Mouse (Mus musculus) gastrocnemius, adult 8-10 months (tissue): ENCODE measurements around the gene E430018J23Rik. TPM values are rescaled to one million over a fixed set of nuclear protein-coding genes. Genes with fewer than 3 reads are reported as not detected.
"Not testable (repeated sequence)": the region's sequence is repeated elsewhere in the genome, so short reads cannot be mapped to it uniquely, and the experiment has no call there.

ENCODE experiments used
- DNase-seq, 2 experiments: peaks; one replicate each; pipeline ENCODE4 v3.0.0; 2022; ENCODE audit warnings: low spot score in 2 of 2
- total RNA-seq, 4 experiments: library from RNA; stranded (reverse); gene quantifications; 2 replicates each; pipeline ENCODE4 v1.2.4; 2022

E430018J23Rik gene
- total RNA-seq, 4 experiments from 2014 or later, result 1.6 to 2.2 (median 1.7) TPM

- DNase-seq, result no peak
These were observed 51.1 kb downstream of the E430018J23Rik start for GRCm38 (mm10) chr7:127342332-127342731.

DNA sequence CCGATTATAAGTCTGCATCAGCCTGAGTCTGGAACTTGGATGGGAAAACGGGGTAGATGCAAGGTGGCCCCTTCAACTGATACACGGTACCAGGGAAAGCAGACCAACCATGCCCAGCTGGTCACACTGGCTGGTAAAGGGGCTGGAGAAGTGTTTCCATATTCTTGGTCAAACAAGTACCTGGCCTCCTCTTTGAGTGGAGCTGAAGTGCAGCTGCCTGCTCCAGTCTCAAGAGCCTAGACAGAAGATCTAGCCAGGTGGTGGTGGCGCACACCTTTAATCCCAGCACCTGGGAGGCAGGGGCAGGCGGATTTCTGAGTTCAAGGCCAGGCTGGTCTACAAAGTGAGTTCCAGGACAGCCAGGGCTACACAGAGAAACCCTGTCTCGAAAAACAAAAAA lies 51.6 kb downstream of the E430018J23Rik start:
- DNase-seq, result not testable (repeated sequence)

- no peak for DNase-seq
These were observed 52.1 kb downstream of the E430018J23Rik start for GRCm38 (mm10) chr7:127341356-127341755.

Other genes with a start within 250 kb of the E430018J23Rik start
- 10 to 100 TPM; 25.2 to 35.0 (median 32.7) TPM for gene Cd2bp2, start 197.6 kb downstream of the E430018J23Rik start, total RNA-seq
- 10 to 100 TPM; 29.1 to 34.3 (median 32.1) TPM for gene Tbc1d10b, start 185.2 kb downstream of the E430018J23Rik start, total RNA-seq
- gene Mylpf, start 184.7 kb downstream of the E430018J23Rik start, total RNA-seq, result over 10,000 TPM; 27,006 to 32,685 (median 27,393) TPM
- 1 to 10 TPM; 4.2 to 5.5 (median 4.8) TPM for gene Zfp553, start 160.6 kb downstream of the E430018J23Rik start, total RNA-seq
- 1 to 10 TPM; 1.0 to 2.8 (median 1.4) TPM for gene Sept1, start 160.5 kb downstream of the E430018J23Rik start, total RNA-seq
- gene Zfp771, start 149.4 kb downstream of the E430018J23Rik start, total RNA-seq, result 10 to 100 TPM; 13.7 to 21.0 (median 18.3) TPM
- gene Dctpp1, start 132.9 kb downstream of the E430018J23Rik start, total RNA-seq, result 10 to 100 TPM; 31.3 to 38.3 (median 33.9) TPM
- gene Sephs2, start 119.6 kb downstream of the E430018J23Rik start, total RNA-seq, result 10 to 100 TPM; 38.1 to 45.4 (median 41.6) TPM
- under 1 TPM; 0.07 to 0.25 (median 0.17) TPM for gene Itgal, start 97.4 kb downstream of the E430018J23Rik start, total RNA-seq
- 10 to 100 TPM; 39.1 to 55.1 (median 41.1) TPM for gene Zfp768, start 48.0 kb downstream of the E430018J23Rik start, total RNA-seq
- 1 to 10 TPM; 3.0 to 3.4 (median 3.1) TPM for gene Zfp747, start 17.6 kb downstream of the E430018J23Rik start, total RNA-seq
- 1 to 10 TPM; 1.5 to 2.5 (median 2.1) TPM for gene 9130019O22Rik, start 6.5 kb downstream of the E430018J23Rik start, total RNA-seq
- 1 to 10 TPM; 1.4 to 2.3 (median 1.9) TPM for gene Zfp764, start 13.2 kb upstream of the E430018J23Rik start, total RNA-seq
- gene Zfp688, start 28.4 kb upstream of the E430018J23Rik start, total RNA-seq, result 1 to 10 TPM; 1.3 to 3.4 (median 2.2) TPM
- gene Zfp689, start 55.5 kb upstream of the E430018J23Rik start, total RNA-seq, result 1 to 10 TPM in 3 of 4 experiments, under 1 TPM in 1; 0.88 to 1.3 (median 1.2) TPM
- gene Prr14, start 66.0 kb upstream of the E430018J23Rik start, total RNA-seq, result 10 to 100 TPM; 14.8 to 18.4 (median 16.7) TPM
- gene Fbrs, start 85.6 kb upstream of the E430018J23Rik start, total RNA-seq, result 10 to 100 TPM; 21.9 to 29.3 (median 25.1) TPM
- gene Srcap, start 118.4 kb upstream of the E430018J23Rik start, total RNA-seq, result 10 to 100 TPM; 44.3 to 52.4 (median 48.6) TPM
- gene Gm42715, start 126.0 kb upstream of the E430018J23Rik start, total RNA-seq, result 1 to 10 TPM; 4.4 to 8.0 (median 5.5) TPM
- not detected for gene Tmem265, start 167.8 kb upstream of the E430018J23Rik start, total RNA-seq
- 10 to 100 TPM in 1 of 4 experiments, 1 to 10 TPM in 3; 8.0 to 10.6 (median 8.4) TPM for gene Phkg2, start 179.7 kb upstream of the E430018J23Rik start, total RNA-seq
- gene Ccdc189, start 195.0 kb upstream of the E430018J23Rik start, total RNA-seq, result 1 to 10 TPM; 2.0 to 2.6 (median 2.2) TPM
- gene Rnf40, start 195.1 kb upstream of the E430018J23Rik start, total RNA-seq, result 10 to 100 TPM; 28.6 to 32.3 (median 30.6) TPM
- 1 to 10 TPM; 6.8 to 7.8 (median 7.4) TPM for gene Zfp629, start 222.2 kb upstream of the E430018J23Rik start, total RNA-seq